Mouse (Mus musculus) gastrocnemius, adult 8-10 months (tissue): ENCODE results near the gene Gm11172. TPM values are rescaled to one million over a fixed set of nuclear protein-coding genes. Genes with fewer than 3 reads are reported as not detected.
"Not testable (repeated sequence)": the region's sequence is repeated elsewhere in the genome, so short reads cannot be mapped to it uniquely, and the experiment has no call there.

Experiments
- DNase-seq, 2 experiments: peaks; one replicate each; pipeline ENCODE4 v3.0.0; 2022; ENCODE audit warnings: low spot score in 2 of 2
- total RNA-seq, 4 experiments: library from RNA; stranded (reverse); gene quantifications; 2 replicates each; pipeline ENCODE4 v1.2.4; 2022

Gene Gm11172
- total RNA-seq, 4 experiments from 2014 or later, result not detected

GRCm38 (mm10) chr16:10785371-10786231, 27.1 kb upstream of the Gm11172 start, which contains the start of gene Socs1:
Gene Socs1 (minus strand): TSS chr16:10785536.
- DNase-seq, result peak; percentile 71 to 77

GRCm38 (mm10) chr16:10786288-10786687, 26.4 kb upstream of the Gm11172 start:
- DNase-seq, result peak; percentile 75 to 79

GRCm38 (mm10) chr16:10786782-10787547, 25.8 kb upstream of the Gm11172 start:
- peak; percentile 29 to 60 for DNase-seq

DNA sequence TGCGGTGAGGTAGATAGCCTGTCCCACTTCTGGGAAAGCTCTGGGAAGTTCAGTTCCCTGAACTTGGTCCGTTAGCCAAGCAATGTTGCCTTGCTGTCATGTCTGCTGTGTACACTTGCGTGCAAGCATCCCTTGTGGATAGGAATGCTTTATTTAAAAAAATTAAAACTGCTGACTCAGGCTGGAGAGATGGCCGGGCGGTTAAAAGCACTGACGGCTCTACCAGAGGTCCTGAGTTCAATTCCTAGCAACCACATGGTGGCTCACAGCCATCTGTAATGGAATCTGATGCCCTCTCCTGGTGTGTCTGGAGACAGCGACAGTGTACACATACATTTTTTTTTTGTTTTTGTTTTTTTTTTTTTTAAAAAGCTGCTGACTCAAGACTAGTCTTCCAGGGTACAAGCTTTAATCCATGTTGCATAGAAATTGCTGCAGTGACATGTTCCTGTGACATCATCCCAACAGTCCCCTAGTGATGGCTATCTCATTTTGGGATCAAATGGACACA, 25.1 kb upstream of the Gm11172 start:
- DNase-seq, result no peak

- DNase-seq, result no peak
Observed at GRCm38 (mm10) chr16:10788271-10788670, 24.4 kb upstream of the Gm11172 start, which contains the start of gene Tnp2. Gene Tnp2 (minus strand): TSS chr16:10788660.

GRCm38 (mm10) chr16:10788866-10789265, 23.8 kb upstream of the Gm11172 start:
- no peak for DNase-seq

- DNase-seq, result no peak
Observed at GRCm38 (mm10) chr16:10790702-10791101, 22.0 kb upstream of the Gm11172 start, which contains the start of gene Prm3. Gene Prm3 (minus strand): TSS chr16:10790914.

- DNase-seq, result no peak
Observed at GRCm38 (mm10) chr16:10796034-10796433, 16.7 kb upstream of the Gm11172 start, which contains the start of gene Prm2. Gene Prm2 (minus strand): TSS chr16:10796134.

- not testable (repeated sequence) for DNase-seq
Observed at GRCm38 (mm10) chr16:10802420-10802819, 10.3 kb upstream of the Gm11172 start.

DNA sequence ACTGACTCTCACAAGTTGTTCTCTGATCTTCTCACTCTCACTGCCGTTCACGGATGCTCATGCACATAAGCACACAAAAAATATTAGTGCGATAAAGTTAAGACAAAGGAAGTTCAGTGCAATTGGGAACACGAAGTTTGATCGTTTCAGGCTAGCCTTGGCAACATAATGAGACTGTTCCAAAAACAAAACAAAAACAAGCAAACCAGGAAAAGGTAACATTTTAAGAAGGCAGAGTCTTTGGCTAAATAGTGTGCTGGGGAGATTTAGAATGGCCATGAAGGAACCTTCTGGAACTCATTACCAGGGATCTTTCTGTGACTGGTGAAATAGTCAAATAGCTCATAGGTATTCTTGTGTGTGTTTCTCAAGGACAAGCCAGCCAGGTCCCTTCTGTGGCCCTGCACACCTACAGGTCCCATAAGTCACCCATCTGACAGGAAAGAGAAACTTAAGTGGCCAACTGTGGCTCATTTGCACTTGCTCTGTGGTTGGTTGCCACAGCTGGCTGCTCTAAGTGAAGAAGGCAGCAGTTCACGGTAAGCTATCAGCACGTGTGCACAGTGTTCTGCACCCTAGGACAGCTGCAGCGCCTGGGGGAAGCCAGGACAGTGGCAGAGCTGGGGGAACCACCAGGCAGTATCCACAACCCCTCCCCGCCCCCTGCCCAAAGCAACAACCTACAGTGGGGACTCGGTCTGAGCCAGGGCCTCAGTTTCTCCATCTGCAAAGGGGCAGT, 6.8 kb upstream of the Gm11172 start, which contains the start of gene Prm1:
TSS of gene Prm1 (minus strand) at position 51 of the 739 bp plus-strand sequence.
- no peak for DNase-seq

- DNase-seq, result no peak
Observed at GRCm38 (mm10) chr16:10810376-10810775, 2.3 kb upstream of the Gm11172 start.

DNA sequence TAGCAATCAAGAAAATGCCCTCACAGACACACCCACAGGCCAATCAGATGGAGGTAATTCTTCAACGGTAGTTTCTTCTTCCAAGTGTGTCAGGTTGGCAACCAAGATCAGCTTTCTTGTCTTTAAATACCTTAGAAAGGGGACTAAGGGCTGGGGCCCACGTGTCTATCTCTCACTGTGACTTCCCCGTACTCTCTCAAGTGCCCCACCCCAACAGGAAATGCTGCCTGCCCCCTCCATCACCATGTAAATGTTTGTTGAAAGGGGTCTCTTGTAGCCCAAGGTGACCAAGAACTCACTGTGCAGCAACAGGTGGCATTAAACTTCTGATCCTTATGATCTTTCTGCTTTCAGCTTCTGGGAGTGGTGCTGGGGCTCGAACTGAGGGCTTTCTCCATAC, 1.0 kb downstream of the Gm11172 start:
- DNase-seq, result no peak

GRCm38 (mm10) chr16:10814864-10815263, 2.1 kb downstream of the Gm11172 start:
- DNase-seq, result no peak

DNA sequence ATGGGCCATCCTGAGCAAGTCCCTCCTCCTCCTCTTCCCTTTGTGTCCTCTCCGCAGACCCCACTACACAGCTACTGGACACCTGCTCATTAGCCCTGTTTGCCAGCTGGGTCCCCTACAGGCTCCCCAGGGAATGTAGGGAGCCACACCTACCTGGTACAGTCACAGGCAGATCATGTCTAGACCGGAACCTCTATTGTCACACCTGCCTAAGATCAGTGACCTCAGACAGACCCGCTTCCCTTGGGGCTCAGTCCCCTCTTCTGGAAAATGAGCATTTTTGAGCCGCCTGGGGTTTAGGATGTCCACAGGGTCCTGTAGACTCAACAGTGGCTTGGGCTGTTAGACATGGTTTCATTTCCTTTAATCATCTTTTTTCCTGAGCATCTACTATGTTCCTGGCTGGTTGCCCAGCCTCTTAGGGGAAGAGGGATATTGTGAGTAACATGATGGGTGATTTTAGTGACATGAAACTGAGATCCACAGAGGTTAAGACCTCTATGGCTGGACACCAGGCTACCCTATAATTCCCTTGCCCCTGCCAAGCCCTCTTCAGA, 5.9 kb downstream of the Gm11172 start:
- no peak for DNase-seq

- DNase-seq, result no peak
Observed at GRCm38 (mm10) chr16:10819966-10820365, 7.3 kb downstream of the Gm11172 start.

DNA sequence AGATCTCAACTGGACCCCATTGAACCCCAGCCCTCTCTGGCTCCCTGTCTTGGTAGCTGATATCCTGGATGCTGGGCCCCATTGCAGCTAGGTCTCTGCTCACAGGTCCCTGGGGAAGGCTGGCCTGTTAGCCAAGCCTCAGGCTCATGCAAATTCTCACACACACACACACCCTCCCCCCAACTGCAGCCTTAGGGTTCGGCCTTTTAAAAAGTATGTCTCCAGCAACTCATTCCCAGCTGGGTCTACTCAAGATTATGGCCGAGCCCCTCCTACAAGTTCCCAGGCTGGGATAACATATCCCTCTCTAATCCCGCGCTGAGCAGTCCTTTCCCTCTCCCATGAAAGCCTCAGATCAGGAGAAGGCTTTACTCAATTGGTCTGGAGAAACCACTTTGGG, 8.7 kb downstream of the Gm11172 start:
- DNase-seq, result no peak

- no peak for DNase-seq
Observed at GRCm38 (mm10) chr16:10824536-10824935, 11.8 kb downstream of the Gm11172 start.

- DNase-seq, result no peak
Observed at GRCm38 (mm10) chr16:10825840-10826239, 13.1 kb downstream of the Gm11172 start.

- DNase-seq, result no peak
Observed at GRCm38 (mm10) chr16:10827269-10827668, 14.6 kb downstream of the Gm11172 start.

- no peak for DNase-seq
Observed at GRCm38 (mm10) chr16:10827766-10828460, 15.2 kb downstream of the Gm11172 start.
